Mouse (Mus musculus) layer of hippocampus, adult 18-20 months (tissue): Measurements from ENCODE around the gene Wsb2. TPM values are rescaled to one million over a fixed set of nuclear protein-coding genes. Genes with fewer than 3 reads are reported as not detected.
A peak's percentile ranks its signal among the peaks of the same experiment; 100 is the strongest.
"Not testable (repeated sequence)": the region's sequence is repeated elsewhere in the genome, so short reads cannot be mapped to it uniquely, and the experiment has no call there.

Experiments used
- DNase-seq, 2 experiments: peaks; one replicate each; pipeline ENCODE4 v3.0.0; 2022; ENCODE audit warnings: low spot score in 2 of 2
- total RNA-seq, 2 experiments: library from RNA; stranded (reverse); gene quantifications; 2 replicates each; pipeline ENCODE4 v1.2.3; 2021

Gene Wsb2
- total RNA-seq, 2 experiments from 2014 or later, result 270 to 283 TPM

- no peak for DNase-seq
Observed at GRCm38 (mm10) chr5:117356365-117357128, 557 bp upstream of the Wsb2 start.

DNA sequence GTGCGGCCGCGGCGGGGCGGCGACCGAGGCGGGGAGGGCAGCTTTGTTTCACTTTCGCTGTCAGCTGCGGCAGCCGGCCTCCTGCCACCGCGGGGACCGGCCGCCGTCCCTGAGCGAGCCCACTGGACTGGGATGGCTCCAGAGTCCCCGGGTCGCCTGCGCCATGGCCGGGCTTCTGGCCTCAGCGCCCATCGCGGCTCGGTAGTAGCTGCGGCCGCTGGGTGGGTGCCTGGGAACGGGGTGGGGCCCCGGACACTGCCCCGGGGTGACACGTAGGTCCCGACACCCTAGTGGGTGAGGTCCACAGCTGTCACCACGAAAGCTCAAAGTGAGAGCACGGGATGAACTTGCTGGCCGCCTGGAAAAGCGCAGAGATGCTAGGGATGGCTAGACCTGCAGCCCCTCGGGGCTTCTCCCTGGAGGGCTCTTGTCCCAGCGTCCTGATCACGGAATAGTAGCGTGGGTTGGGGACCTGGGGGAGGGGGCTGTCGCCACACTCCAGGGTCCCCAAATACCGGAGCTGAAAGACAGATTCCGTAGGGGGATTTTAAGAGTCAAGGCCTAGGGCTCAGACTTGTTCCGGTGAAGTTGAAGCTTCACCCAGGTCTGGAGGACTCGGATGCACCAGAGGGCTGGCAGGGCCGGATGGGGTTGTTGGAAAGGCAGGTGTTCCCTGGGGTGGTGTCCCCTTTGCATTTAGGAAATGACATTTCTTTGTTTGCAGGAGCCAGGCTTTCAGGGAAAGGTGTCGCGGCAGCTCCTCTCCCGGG is 559 bp downstream of the Wsb2 start:
- no peak for DNase-seq

DNA sequence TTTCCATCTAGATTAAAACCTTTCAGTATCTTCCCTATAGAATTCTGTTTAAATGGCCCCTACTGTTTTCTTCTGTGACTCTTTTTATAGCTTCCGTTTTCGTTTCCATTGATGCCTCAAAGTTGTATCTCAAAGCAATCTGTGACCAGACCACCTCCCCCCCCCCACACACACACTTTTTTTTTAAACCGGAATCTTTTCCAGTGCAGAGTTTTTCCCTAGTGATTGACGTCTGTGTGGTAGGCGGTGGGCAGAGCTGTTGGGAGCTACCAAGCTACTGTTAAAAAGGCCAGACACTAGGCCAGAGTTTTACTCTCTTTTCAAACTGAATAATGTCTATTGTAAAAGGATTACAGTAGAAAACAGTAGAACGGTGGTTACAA is 1.1 kb downstream of the Wsb2 start:
- DNase-seq, result no peak

DNA sequence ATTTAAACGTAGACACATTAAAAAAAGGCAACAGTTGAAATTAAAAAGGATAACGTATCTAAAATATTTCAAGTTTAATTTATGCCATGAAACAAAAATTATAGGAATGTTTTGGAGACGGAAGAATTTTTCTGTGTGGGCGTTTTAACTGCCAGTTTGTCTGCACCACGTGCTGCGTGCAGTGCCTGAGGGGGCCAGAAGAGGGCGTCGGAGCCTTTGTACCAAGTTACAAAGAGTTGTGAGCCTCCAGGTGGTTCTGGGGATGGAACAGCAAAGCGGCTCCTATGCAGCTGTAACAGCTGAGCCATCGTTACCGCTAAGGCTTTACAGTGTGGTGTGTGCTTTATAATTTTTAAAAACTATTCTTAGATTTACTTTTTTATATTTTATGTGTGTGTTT is 1.6 kb downstream of the Wsb2 start:
- peak; percentile 64 to 88 for DNase-seq

DNA sequence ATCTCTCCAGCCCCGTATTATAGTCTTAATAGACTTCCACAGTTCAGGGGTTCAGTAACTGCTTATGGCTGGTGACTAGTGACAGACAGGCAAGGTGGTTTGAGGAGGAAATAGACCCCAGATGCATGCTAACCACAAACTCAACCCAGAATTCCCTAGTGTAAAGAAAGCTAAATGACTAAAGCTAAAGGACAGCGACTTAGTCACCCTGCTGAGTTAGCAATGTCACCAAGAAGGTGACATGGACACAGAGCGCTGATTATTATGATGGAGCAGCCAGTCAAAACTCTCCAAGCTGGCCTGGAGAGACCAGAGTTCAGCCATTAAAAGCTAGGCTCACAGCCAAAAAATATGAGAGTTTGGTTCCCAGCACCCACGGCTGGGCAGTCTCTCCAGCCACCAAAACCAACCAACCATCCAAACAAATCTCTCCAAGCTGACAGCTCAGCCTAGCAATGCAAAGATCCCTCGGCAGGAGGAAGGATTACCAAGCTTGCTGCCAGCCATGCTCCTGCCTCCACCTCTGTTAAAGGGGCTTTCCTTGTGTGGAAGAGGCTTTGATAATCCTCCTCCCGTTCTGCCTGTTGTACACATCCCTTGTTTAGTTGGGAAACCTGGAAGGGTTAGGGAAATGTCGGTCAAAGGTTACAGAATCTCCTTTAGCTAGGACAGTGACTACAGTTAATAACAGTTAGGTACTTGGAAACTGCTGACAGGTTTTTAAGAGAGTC is 2.6 kb downstream of the Wsb2 start:
- no peak for DNase-seq

DNA sequence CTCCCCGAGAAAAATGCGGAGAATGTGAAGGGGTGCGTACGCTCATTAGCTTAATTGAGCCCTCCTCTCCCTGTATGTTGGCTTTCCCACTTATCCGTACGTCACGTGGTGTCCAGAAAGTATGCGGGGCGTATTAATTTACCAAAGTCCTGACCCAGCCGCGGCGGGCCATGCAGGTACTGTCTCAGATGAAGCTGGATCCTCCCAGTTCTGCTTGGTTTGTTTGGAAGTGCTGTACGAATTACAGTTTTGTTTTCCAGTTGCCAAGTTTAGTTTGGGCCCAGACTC is 3.1 kb downstream of the Wsb2 start:
- no peak for DNase-seq

DNA sequence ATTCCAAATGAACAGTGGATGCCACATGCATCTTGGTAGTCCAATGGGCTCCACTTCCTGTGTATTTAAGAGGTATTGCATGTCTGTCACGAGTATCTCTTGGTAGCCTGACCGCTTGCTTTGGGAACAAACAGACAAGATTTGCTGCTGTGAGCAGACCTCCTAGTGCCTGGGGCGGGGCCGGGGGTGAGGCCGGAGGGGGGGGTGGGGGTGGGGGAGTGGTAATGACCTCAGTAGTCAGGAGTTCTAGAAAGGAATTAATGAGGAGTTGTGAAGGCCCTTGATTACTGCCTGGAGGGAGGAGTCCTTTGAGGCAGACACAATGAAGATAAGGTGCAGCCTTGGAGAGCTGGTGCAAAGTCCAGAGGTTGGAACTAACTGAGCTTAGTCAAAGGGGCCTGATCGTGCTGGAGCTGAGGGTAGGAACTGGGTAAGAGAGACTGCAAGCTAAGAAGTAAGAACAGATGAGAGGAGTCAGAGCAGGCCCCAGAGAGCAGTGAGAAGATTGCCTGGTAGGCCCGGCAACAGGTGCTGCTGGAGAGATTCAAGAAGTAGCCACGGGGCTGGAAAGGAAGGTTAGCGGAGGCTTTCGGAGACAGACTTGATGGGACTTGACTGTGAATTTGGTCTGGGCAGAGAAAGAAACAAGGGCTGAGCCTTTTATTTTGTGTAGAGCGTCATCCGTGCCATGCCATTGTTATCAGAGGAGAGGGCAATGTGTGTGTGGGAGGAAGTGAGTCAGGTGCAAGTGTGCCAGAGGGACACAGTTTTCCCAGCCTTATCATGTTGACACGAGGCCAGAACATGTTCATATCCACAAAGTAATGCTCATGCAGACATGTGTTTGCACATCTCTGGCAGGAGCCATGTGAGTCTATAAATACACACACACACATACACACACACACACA is 3.8 kb downstream of the Wsb2 start:
- DNase-seq, result no peak

DNA sequence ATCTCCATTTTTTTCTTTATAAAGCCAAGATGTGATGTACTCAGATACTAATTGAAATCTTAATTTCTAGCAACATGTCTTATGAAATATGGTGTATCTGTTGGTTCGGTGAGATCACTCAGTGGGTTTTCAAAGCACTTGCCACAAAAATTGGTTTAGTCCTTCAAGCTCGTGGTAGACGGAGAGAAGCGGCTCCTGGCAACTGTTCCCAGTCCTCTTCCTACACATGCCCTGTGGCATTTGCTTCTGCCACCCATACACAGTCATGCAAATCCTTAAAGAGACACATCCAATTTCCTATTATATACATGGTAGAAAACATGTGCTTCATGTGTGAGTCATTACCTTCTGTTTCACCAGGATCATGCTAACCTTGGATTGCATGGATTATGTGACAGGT is 4.5 kb downstream of the Wsb2 start:
- peak; percentile 43 to 58 for DNase-seq

DNA sequence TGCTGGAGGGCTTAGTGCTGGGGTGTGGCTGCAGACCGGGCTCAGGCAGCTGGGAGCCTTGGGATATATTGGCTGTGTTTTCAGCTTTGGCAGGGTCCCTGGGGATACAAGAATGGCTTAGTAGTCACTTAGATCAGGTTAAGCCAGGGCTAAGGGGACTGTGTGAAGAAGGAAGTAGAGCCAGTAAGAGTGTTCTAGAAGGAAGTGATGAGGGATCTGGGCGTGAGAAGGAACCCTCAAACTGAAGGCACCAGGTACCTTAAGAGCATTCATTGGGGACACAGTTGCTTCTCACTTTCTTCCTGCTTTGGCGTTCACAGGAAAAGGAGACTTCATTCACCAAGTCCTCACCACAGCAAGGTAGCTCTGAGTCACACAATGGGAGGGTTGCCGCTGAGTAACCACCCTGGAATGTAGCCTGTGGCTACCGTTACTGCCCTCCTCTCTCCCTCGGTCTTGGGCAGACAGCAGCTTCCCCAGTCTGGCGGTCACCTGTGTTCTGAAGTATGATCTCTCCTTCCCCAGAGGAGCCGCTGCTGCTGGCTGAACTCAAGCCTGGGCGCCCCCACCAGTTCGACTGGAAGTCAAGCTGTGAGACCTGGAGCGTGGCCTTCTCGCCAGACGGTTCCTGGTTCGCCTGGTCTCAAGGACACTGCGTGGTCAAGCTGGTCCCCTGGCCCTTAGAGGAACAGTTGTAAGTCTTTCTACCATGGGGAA is 6.1 kb downstream of the Wsb2 start:
- no peak for DNase-seq

- no peak for DNase-seq
Observed at GRCm38 (mm10) chr5:117364821-117365220, 7.7 kb downstream of the Wsb2 start.

GRCm38 (mm10) chr5:117365904-117366561 is 8.9 kb downstream of the Wsb2 start:
- no peak for DNase-seq

GRCm38 (mm10) chr5:117367206-117367605 is 10.1 kb downstream of the Wsb2 start:
- no peak for DNase-seq

- DNase-seq, result no peak
Observed at GRCm38 (mm10) chr5:117370592-117370991, 13.5 kb downstream of the Wsb2 start.

DNA sequence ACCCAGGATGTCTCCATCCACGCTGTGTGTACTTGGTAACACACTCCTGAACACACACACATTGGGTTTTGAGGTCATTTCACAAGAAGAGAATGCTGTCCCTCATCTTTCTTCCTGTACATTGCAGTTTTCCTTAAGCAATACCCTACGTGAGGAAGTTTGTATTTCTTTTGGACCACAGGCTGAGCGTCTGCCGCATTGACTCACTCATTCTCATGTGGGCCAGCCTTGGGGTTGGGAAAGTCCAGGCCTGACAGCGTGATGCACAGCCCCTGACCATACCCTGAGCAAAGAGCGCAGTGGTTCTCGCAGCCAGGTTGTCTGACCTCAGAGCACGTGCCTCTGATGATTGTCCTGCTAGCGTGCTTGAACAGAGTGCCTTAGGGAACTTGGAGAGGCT is 16.3 kb downstream of the Wsb2 start:
- DNase-seq, result no peak

DNA sequence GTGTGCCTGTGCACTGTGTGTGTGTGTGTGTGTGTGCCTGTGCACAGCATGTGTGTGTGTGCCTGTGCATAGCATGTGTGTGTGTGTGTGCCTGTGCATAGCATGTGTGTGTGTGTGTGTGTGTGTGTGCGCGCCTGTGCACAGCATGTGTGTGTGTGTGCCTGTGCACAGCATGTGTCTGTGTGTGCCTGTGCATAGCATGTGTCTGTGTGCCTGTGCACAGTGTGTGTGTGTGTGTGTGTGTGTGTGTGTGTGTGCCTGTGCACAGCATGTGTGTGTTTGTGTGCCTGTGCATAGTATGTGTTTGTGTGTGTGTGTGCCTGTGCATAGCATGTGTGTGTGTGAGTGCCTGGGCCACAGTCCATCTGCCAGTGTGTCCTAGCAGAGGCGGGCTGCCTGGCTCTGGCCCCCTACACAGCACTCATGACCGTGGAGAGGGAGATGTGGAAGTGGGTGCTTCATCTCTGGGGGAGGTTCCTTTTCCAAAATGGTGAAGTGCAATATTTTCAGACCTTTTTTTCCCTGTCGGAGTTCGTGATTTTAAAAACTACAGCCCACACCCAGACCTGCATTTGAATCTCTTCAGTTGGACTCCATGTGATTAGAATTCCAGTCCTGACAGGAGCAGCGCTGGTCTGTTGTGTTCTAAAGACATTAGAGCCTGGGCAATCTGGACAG is 17.4 kb downstream of the Wsb2 start:
- no peak for DNase-seq

DNA sequence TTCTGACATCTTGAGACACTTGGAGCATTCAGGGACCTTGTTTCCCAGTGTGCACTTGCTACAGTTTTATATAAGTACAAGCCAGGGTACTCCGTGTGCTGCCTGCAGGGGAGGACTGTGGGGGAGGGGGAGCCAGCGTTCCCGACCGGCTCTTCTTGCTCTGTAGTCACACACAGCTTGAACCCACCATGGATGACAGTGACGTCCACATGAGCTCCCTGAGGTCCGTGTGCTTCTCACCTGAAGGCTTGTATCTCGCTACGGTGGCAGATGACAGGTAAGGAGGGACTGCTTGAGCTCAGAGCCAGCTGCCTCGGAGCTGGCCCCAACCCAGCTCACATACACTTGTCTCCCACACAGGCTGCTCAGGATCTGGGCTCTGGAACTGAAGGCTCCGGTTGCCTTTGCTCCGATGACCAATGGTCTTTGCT is 19.2 kb downstream of the Wsb2 start:
- peak in 1 of 2 experiments; percentile 68 for DNase-seq

GRCm38 (mm10) chr5:117377731-117378130 is 20.6 kb downstream of the Wsb2 start:
- DNase-seq, result not testable (repeated sequence)

GRCm38 (mm10) chr5:117380199-117380598 is 23.1 kb downstream of the Wsb2 start:
- DNase-seq, result no peak

- no peak for DNase-seq
Observed at GRCm38 (mm10) chr5:117381785-117382184, 24.7 kb downstream of the Wsb2 start.
